Mouse (Mus musculus): Measurements from ENCODE around the gene Mbnl1. TPM values are rescaled to one million over a fixed set of nuclear protein-coding genes. Genes with fewer than 3 reads are reported as not detected.

Mbnl1 gene
- total RNA-seq, 2 experiments from 2014 or later: 501 to 534 TPM

GRCm38 (mm10) chr3:60516054-60516674 lies 43.5 kb downstream of the Mbnl1 start:
- peak; percentile 70 for DNase-seq (ENCODE audit: low spot score)

DNA sequence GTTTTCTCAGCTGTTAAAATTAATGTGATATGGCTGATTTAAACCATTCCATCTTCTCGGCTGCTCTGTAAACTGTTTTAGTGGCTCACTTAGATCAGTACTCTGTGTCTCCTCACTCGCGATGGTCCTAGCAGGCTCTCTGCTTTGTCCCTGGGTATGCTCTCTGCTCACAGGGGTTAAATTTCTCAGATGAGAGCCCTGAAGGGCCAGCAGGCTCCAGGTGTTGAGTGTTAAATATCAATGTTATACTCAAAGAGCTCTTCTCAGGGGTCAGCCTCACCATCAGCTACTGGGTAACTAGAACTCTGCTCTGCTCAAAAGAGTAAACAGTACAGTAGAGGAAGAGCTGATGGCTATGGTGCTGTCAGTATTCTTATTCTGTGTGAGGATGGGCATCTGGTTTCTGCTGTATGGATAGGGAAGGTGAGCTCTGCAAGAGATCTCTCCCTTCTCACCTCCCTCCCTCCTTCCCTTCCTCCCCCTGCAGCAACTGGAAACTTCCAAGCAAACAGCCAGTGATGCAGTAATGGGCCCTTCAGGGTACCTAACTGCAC lies 44.7 kb downstream of the Mbnl1 start:
- DNase-seq (ENCODE audit: low spot score): no peak

DNA sequence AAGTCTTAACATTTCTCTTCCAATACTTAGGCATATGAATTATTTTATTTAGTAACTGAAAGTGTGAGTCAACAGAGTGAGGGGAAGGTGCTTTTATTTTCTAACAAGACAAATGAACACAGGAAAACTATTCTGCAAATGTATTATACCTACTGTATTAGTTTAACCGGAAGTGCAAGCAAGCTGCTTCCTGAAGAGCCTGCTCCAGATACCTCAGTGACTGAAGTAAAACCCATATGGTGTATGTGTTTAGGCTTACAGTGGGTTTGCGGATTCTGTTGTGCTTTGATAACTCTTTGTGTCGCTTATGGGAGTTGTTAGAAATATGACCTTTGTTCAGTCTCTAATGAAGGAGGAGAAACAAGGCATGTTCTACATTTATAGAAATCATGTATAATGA lies 46.7 kb downstream of the Mbnl1 start:
- no peak for DNase-seq (ENCODE audit: low spot score)

GRCm38 (mm10) chr3:60524127-60524526 lies 51.5 kb downstream of the Mbnl1 start:
- no peak for DNase-seq (ENCODE audit: low spot score)

DNA sequence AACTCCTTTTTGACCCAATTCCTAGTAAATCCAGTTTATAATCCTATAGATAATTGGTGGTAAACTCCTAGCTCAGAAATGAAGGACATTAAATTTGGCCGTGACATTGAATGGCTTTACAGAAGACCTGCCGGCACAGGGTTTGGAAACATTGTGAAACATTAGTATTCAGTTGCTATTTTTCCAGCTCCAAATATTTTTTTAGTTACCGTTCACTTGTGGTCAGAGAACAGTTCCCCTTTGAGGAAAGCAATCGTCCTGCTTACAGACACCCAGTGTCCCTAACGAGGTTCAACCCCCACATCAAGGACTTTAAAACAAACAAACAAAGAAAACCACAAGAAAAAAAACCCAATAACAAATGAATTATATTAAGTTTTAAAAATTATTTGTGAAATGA lies 58.7 kb downstream of the Mbnl1 start:
- DNase-seq (ENCODE audit: low spot score): no peak

- DNase-seq (ENCODE audit: low spot score): no peak
Measured at GRCm38 (mm10) chr3:60531826-60532225, 59.2 kb downstream of the Mbnl1 start.

GRCm38 (mm10) chr3:60535224-60535623 lies 62.6 kb downstream of the Mbnl1 start:
- DNase-seq (ENCODE audit: low spot score): no peak

- no peak for DNase-seq (ENCODE audit: low spot score)
Measured at GRCm38 (mm10) chr3:60537063-60537462, 64.4 kb downstream of the Mbnl1 start.

DNA sequence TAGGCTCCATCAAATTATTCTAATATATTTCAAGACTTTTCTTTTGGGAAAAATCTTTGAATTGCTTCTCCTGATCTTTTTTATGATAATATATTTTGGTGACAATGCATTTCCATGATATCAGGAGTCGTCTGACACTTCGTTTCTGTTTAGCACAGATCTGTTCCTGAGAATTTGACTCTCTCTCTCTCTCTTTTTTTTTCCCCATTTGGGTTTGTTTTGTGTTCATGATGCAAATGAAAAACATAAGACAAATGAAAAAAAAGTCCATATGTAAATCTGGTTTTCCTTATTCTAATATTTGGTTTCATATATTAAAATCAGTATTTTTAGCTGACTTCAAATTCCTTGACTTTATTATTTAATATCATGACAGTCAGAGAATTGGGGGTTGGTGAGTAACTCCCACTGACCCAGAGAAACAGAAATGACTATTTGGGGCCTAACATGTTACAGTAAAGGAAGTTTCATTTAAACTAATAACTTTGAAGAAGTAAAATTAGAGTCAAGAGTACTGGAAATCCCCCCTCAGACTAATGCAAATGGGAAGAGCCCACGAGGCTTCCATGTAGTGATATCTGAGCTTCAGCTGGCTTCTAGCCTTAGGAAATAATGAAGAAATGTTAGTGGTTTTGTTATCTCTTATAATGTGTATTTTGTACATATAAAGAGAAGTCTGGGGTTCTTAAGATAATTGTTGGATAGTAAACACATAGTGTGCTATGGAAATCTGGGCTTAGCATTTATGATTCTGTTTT lies 65.8 kb downstream of the Mbnl1 start:
- DNase-seq (ENCODE audit: low spot score): no peak

GRCm38 (mm10) chr3:60541121-60541520 lies 68.5 kb downstream of the Mbnl1 start:
- DNase-seq (ENCODE audit: low spot score): no peak

GRCm38 (mm10) chr3:60546196-60546595 lies 73.6 kb downstream of the Mbnl1 start:
- DNase-seq (ENCODE audit: low spot score): no peak

DNA sequence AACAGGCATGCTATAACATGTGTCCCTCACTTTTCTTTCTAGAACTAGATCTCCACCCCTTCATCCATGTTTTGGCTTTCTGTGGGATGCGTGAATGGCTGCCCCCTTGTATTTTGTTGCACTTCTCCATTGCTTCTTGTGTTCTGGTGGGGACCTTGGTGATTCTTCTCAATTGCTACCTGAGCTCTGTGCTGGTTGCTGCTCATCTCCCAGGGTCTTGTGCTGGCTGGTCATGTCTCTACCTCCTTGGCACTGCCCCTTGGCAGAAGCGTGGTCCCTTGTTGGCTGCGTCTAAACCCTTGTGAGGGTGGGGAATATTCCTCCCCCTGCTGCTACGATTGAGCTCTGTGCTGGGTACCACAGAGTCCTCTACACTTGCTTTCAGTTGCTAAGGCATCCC lies 74.3 kb downstream of the Mbnl1 start:
- DNase-seq (ENCODE audit: low spot score): no peak

DNA sequence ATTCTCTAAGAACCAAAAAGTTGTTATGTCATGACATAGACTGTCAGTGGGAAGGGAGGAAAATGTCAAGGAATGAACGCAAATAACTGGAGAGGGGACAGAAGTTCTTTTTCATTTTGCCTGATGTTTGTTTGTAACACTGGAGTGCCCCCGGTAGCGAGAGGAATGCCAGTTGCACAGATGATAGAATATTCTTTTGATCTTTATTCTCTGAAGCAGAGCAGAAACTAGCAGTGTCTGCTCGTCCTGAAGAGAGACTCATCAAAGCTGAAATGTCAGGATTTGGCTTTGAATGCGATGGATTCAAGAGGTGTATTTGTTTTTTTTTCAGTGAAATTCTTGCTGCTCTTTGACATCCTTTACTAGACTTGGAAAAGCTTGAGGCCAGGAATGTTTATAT lies 77.9 kb downstream of the Mbnl1 start:
- no peak for DNase-seq (ENCODE audit: low spot score)

- no peak for DNase-seq (ENCODE audit: low spot score)
Measured at GRCm38 (mm10) chr3:60551650-60552049, 79.0 kb downstream of the Mbnl1 start.

GRCm38 (mm10) chr3:60553011-60553410 lies 80.4 kb downstream of the Mbnl1 start:
- DNase-seq (ENCODE audit: low spot score): no peak

DNA sequence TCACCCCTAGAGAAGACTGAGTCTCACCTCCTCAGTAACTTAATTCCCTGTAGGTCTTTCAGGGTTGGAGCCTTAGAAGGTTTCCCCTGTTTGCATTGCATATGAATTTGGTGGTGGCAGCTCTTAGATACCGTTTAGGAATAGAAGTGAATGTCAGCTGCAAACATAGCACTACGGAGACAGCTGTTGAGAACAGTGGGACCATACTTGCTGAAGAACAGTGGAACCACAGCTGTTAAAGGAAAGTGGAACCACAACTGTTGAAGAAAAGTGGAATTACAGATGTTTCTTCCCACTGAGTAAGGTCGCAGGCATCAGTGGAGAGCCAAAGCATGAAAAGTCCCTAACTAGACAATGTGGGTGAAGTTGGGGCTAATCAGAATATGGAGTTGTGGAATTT lies 84.0 kb downstream of the Mbnl1 start:
- no peak for DNase-seq (ENCODE audit: low spot score)

DNA sequence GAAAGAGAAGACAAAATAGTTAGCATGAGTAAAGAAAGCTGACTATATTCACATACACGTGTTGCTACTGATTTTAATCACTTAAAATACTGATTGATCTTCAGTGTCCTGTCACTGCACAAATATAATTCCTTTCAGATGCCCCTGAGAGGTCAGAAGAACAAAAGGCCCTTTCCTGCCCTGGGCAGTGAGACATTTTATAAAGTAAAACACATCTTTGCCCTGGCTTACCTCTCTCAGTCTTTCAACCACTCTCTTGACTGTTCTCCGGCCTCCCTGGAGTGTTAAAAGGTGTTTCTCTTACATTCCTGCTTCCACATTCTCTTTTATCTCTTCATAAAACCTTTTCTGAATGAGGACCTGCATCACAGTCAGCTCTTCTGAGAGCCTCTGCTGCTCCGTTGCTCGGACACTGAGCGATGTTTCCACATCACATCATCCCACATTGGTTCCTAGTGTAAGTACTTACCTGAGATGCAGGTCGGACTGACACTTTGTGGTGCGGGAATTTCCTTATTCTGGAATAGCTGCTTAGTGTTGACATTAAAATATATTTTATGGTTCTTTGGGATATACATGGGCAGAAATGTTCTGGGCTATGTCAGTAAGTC lies 85.7 kb downstream of the Mbnl1 start:
- DNase-seq (ENCODE audit: low spot score): no peak

DNA sequence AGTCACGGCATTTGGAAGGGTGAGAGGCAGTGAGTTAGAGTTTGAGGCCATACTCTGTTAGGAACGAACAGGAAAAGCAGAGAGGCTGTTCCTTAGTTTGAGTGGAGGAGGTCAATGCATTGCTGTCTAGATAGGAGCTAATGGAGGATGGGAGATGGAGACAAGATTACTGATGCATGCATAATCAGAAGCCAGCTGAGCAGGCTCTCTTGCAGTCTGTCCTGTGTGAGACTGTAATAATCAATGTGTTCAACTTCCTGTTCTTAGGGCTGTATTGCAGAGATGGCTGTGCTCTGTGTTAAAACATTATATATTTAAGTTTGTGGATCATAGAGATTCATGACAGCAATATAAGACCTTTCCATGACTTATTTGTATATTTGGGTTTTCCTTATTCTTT lies 87.1 kb downstream of the Mbnl1 start:
- no peak for DNase-seq (ENCODE audit: low spot score)

GRCm38 (mm10) chr3:60563529-60564243 lies 91.1 kb downstream of the Mbnl1 start:
- DNase-seq (ENCODE audit: low spot score): no peak

- DNase-seq (ENCODE audit: low spot score): no peak
Measured at GRCm38 (mm10) chr3:60564244-60564643, 91.6 kb downstream of the Mbnl1 start.

- no peak for DNase-seq (ENCODE audit: low spot score)
Measured at GRCm38 (mm10) chr3:60565204-60565603, 92.6 kb downstream of the Mbnl1 start.

GRCm38 (mm10) chr3:60565950-60566349 lies 93.3 kb downstream of the Mbnl1 start:
- no peak for DNase-seq (ENCODE audit: low spot score)
